Mouse (Mus musculus): ENCODE measurements at regions not wholly inside any gene's neighbourhood (a gene's known extent, or its start where the extent isn't known, plus 50 kb on each side); places are given as distances from the start of the nearest gene placed in this dataset.

- no peak for DNase-seq (ENCODE audit: low spot score in 2 of 2)
Observed at GRCm38 (mm10) chr11:28782486-28782885, 70.5 kb upstream of the Efemp1 start.

- no peak for DNase-seq (ENCODE audit: low spot score in 2 of 2)
Observed at GRCm38 (mm10) chr11:28770831-28771230, 82.2 kb upstream of the Efemp1 start.

- DNase-seq (ENCODE audit: low spot score in 2 of 2) = no peak
Observed at GRCm38 (mm10) chr11:28760751-28761150, 92.3 kb upstream of the Efemp1 start.

- DNase-seq (ENCODE audit: low spot score in 2 of 2) = no peak
Observed at GRCm38 (mm10) chr11:28734941-28735597, 117.9 kb upstream of the Efemp1 start.

- no peak for DNase-seq (ENCODE audit: low spot score in 2 of 2)
Observed at GRCm38 (mm10) chr11:28734581-28734931, 118.4 kb upstream of the Efemp1 start.

- DNase-seq (ENCODE audit: low spot score in 2 of 2) = no peak
Observed at GRCm38 (mm10) chr11:28733877-28734580, 119.0 kb upstream of the Efemp1 start.

GRCm38 (mm10) chr11:28730140-28730539, 122.9 kb upstream of the Efemp1 start:
- no peak for DNase-seq (ENCODE audit: low spot score in 2 of 2)

- no peak for DNase-seq (ENCODE audit: low spot score in 2 of 2)
Observed at GRCm38 (mm10) chr11:28709511-28709910, 125.4 kb upstream of the Ccdc85a start.

- DNase-seq (ENCODE audit: low spot score in 2 of 2) = no peak
Observed at GRCm38 (mm10) chr11:28708431-28708830, 124.3 kb upstream of the Ccdc85a start.

GRCm38 (mm10) chr11:28702384-28702783, 118.3 kb upstream of the Ccdc85a start:
- no peak for DNase-seq (ENCODE audit: low spot score in 2 of 2)

GRCm38 (mm10) chr11:28701379-28701778, 117.3 kb upstream of the Ccdc85a start:
- peak in 1 of 2 experiments; percentile 5 for DNase-seq (ENCODE audit: low spot score in 2 of 2)

GRCm38 (mm10) chr11:28699766-28700165, 115.6 kb upstream of the Ccdc85a start:
- no peak for DNase-seq (ENCODE audit: low spot score in 2 of 2)

GRCm38 (mm10) chr11:28697644-28698480, 113.7 kb upstream of the Ccdc85a start:
- DNase-seq (ENCODE audit: low spot score in 2 of 2) = peak in 1 of 2 experiments; percentile 12

GRCm38 (mm10) chr11:28695031-28695430, 110.9 kb upstream of the Ccdc85a start:
- no peak for DNase-seq (ENCODE audit: low spot score in 2 of 2)

- DNase-seq (ENCODE audit: low spot score in 2 of 2) = no peak
Observed at GRCm38 (mm10) chr11:28693303-28693702, 109.2 kb upstream of the Ccdc85a start.

- DNase-seq (ENCODE audit: low spot score in 2 of 2) = no peak
Observed at GRCm38 (mm10) chr11:28692263-28693194, 108.4 kb upstream of the Ccdc85a start.

GRCm38 (mm10) chr11:28688436-28688835, 104.3 kb upstream of the Ccdc85a start:
- DNase-seq (ENCODE audit: low spot score in 2 of 2) = no peak

GRCm38 (mm10) chr11:28685407-28685806, 101.3 kb upstream of the Ccdc85a start:
- DNase-seq (ENCODE audit: low spot score in 2 of 2) = no peak

GRCm38 (mm10) chr11:28681311-28681710, 97.2 kb upstream of the Ccdc85a start:
- no peak for DNase-seq (ENCODE audit: low spot score in 2 of 2)

GRCm38 (mm10) chr11:28670765-28671164, 86.6 kb upstream of the Ccdc85a start:
- DNase-seq (ENCODE audit: low spot score in 2 of 2) = no peak

GRCm38 (mm10) chr11:28669359-28669758, 85.2 kb upstream of the Ccdc85a start:
- DNase-seq (ENCODE audit: low spot score in 2 of 2) = no peak

Measured in left cerebral cortex, adult 18-20 months (tissue).